Mouse (Mus musculus) ZHBTc4 (cell line): Measurements from ENCODE around the gene Ncapg2.

Source experiments
- DNase-seq: peaks from one replicate; pipeline ENCODE4 v3.0.0-alpha.2; 2011; ENCODE audit warnings: low read depth, low spot score

Ncapg2 gene

DNA sequence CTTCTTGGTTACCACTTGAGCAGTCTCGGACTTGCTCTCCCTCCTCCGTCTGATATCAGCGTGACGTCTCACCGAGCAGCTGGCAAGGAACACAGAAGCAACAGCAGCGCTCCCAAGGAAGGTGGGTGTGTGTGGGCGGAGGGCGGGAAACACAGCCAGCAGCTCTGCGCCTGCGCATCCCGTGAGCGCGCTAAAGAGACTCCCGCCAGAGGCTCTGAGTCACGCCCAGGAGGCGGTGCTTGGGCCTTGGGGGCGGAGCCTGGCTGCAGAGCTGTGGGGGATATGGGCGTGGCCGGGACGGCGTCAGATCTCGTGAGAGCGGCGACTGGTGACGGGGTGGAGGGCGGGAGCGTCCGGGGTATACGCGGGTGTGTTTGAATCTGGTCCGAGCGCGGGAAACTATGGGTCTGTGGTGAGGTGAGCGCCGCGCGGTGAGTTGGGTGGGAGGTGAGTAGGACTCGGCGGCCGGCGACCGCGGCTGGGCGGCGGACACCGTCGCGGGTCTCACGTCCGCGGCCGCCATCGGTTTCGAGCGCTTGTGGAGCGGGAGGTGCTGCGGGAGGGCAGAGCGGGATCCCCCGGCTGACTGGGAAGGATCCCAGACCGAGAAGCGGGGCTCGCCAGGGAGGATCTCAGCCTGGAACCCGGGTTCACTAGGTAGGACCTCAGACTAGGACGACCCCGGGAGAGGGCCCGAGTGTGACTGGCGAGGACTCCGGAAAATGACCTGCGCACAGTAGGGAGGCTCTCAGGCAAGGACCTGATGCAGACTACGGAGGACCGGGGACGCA, at the start of gene Ncapg2:
Gene Ncapg2, plus strand, starts transcription at position 358 of the 791 bp plus-strand sequence.
- DNase-seq, result peak; percentile 99

DNA sequence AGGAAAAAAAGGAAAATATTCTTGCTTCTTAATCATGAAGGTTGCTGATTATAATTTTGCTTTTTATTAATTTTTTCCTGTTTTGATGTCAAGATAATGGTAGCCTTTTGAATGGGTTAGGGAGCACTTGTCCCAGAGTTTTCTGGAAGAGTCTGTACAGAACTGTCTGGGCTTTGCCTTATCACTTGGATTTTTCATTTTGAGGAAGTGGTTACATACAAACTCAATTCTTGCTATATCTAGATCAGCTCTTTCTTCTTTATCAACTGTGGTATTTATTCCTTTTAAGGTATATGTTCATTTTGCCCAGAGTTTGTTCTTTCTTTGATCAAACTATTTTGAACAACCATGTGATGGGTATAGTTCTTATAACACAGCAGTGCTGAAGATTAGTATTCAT, 43.1 kb upstream of the Ncapg2 start:
- no peak for DNase-seq

DNA sequence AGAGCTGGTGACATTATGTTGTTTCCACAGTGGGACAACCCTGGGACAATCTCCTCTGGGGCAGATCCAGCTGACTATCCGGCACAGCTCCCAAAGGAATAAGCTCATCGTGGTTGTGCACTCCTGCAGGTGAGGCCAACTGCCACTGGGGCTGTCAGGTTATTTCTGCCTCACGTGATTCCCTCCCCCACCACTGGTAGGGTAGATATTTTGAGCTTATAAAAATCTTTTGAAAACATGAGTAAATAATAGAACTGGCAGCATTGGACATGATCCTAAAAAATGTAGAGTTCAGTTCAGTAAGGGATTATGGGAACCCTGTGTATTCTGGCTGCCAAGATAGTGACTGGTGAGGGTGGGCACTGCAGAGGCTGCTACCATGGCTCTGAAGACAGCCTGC, 38.3 kb upstream of the Ncapg2 start:
- no peak for DNase-seq

DNA sequence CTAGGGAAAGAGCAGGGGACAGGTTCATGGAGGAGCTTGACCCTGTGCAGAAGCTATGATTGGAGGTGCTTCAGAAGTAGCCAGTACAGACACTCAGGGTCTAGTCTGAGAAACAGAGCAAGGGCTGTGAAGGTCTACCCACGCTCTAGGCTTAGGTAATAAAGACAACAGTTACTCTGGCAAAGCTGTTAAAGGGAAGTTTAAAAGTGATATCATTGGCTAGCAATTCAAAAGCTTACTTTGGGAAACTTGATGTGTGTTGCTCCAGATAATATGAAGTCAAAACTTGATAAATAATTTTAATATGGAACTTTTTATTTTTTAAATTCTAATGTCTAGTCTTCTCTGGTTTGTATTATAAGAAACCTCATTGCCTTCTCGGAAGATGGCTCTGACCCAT, 37.9 kb upstream of the Ncapg2 start:
- no peak for DNase-seq

DNA sequence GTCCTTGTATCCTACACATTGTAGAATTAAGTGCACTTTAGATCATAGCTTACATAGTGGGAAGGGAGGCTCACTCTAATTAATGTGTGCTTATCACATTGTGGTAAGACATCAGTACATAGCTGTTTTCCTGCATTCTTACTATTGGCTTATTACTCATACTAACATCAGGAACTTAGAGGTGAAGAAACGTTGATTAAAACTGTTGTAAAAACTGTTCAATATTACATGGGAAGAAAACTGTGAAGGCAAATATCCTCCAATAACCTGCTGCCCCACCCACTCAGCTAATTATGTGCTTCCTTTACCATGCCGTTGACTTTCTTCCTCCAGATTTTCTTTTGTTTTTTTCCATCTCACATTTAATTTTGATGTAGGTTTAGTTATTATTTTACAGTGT, 36.3 kb upstream of the Ncapg2 start:
- DNase-seq, result no peak

DNA sequence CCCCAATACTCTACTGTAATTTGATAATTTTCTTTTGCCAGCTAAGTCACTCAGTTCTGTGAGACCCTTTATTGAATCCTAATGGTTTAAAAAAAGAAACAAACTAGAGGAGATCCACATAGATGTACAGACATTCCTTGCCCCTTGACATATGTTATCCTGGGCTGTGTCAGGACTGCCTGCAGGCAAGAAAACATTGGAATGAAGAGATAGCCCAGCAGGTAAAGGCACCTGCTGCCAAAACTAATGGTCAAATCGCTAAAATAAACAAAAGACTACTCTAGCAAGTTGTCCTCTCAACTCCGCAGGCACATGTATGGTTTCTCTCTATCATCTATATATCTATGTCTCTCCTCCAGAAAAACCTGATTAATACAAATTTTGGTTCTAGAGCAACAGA, 22.1 kb upstream of the Ncapg2 start:
- no peak for DNase-seq

DNA sequence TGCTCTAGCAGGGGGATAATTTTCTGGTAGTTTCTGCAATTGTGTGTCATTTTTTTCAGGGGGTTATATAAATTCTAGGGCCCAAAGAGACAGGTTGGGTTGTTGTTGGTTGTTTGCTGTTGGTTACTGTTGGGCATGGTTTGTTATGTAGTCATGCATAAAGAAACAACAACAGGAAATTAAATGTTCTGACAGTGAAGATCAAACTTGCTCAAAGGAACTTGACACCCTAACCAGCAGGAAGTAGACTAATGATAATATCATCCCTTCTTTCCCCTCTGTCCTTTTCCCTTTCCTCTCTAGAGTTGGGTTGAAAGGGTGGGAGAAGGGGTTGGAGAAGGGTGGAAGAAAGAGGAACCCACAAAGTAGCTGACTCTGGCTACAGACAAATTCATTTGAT, 21.2 kb upstream of the Ncapg2 start:
- DNase-seq, result no peak

DNA sequence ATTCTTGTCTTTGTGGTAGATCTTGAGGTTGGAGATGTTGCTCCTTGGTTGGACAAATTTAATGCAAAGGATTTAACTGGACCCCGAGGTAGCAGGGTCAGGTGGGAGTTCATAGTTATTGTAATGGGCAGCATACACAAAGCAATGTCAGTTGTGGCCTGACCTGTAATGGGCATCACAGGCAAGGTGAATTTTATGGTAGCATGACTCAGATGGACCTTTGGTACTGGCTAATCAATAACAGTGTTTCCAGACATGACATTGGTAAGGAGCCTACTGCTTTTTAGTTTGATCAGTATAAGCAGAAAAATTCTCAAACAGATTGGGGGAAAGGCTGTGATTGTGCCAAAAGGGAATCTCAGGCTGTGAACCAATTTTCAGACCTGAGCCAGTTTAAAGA, 18.4 kb upstream of the Ncapg2 start:
- no peak for DNase-seq

DNA sequence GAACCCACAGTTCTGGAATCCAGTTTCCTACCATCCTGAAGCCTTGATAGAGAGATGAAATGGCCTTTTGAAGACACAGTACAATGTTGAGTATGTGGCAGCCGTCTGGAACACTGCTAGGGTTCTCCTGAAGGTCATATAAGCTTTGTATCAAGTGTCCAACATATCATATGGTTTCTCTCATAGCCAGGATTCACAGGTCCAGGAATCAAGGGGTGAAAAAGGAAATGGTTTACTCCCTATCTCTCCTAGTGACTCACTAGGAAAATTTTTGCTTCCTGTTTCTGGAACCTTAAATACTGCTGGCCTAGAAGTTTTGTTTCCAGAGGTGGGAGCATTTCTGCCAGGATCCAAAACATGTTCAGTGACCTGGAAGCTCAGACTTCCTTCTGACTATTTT, 15.3 kb upstream of the Ncapg2 start:
- no peak for DNase-seq

DNA sequence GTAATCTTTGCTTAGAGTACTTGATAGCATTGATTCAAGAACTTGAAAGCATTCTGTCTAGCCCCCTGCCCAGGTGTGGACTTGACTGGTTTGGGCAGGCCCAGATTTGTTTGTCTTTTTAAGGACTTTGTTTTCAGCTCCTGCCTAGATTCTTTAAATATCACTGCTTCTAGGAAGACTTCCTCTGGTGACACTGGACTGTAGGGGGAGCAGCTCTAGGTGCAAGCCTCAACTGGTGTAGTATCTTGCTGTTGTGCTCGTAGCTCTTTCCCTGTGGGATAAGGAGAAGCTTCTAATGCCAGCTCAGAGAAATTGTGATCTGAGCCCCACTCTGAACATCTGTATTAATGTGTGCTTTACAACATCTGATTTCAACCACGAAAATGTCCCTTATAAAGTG, 10.9 kb upstream of the Ncapg2 start:
- DNase-seq, result peak; percentile 73

DNA sequence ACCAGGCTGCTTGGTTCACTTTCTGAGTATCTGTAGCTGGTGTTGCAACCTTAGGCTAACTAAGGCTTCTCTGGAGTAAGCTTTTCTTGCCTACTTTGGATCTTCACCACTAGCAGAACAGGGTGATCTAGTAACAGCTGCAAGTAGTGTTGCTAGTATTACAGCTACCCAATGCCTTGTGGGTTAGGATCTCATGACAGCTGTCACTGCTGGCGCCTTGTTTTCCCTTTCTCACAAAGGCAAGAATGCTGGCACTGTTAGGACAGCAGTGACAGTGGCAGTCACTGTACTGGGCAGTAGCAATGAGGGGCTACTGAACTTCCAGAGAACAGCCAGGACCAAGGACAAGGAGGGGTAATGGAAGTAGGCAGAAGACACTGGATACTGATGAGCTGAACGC, 9.9 kb upstream of the Ncapg2 start:
- DNase-seq, result no peak

DNA sequence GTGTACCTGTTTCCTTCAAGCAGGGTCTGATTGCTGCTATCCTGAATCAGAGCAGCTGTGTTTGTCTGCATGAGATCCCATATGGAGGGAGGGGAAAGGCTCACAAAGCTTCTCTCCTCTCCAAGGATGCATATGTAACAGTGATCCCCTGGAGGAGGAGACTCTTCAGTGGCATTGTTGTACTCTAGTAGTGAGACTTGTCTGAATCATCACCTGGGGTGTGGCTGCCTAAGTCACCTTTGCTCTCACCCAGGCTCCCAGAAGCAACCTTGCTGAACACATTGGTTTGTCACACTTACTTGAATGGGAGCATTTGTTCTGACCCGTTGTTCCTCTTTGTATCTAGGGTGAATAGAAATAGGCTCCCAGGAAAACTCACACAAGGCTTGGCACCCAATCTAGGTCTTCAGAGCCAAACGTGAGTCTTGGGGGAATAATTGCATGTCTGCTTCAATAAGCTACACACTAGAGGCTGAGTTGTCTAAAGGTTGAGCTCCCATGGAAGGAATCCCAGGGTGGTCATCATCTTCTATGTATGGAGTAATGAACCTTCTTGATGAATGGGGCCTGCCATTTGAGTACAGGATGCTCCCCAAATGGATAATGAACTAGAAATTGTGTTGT, 9.0 kb upstream of the Ncapg2 start:
- peak; percentile 71 for DNase-seq

DNA sequence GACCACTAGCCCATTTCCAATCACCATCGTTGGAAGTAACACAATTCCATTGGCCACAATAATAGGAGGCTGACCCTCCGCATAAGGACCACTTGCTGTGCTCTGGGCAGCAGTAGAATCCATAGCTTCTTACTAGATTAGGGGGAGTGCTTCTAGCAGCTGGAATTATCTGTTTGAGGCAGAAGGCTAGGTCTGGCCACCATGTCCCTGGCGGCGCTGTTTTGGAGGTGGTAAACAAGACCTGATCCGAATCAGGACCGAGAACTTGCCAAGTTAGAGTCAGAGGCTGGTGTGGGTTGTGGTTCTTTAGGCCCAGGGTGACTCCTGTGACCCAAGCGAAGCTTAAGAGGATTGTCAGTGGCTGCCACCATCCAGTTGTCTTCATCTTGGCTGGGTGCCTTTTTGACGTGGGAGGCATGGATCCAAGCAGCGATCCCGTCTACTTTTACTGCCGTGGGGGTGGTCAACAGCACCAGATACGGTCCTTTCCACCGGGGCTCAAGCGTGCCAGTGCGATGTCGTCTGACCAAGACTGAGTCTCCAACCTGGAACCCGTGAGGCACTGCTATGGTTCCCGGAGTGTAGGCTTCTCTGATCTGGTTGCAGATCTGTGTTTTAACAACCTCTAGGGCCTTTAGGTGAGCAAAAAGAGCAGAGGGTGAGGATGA, 1.1 kb upstream of the Ncapg2 start:
- DNase-seq, result peak; percentile 41

DNA sequence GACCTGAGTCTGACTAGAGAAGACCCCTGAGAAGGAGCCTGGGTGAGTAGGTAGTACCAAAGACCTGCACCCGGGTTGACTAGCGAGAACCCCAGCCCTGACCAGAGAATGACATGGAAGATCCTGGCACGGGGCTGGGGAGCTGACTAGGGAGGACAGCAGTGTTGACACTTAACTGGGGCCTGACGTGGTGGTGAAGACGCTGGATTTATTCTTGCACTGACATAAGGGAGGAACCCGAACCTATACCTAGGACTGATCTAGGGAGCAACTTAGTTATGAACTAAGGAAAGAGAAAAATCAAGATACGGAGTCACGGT, 594 bp downstream of the Ncapg2 start:
- DNase-seq, result peak; percentile 39

DNA sequence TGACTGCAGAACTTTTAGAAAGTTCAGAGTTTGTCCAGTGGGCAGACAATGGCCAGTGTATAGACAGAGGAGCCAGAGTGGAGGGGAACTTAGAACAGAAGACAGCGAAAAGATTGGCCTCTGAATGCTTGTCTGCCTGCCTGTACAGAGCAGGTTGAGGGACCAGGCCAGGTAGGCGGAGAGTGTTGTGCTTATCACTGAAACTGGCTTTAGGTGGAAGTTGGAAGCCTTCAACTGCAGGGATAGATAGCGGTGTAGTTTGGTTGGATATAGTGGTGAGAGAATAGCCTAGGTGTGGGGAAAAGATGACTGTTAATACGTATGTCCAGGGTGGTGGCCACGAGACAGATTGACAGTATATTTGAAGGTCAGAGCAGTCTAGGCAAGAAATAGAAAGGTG, 2.7 kb downstream of the Ncapg2 start:
- no peak for DNase-seq

DNA sequence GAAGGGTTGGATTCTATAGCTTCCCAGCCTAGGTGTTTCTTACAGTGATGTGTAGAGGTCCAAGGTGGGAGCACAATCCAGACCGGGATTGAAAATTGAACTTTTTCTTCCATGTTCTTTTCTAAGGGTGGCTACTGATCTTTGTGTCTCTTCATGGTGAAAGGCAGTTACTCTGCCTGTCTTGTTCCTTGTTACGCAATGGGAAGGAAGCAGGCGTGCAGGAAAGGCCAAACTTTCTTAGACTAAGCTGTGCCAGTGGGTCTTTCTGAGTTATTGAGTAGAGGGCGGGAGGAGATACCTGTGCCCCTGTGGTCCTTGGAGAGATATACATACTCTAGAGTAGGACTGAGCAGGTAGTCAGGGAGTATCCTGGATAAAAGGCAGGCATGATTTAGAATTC, 9.7 kb downstream of the Ncapg2 start:
- no peak for DNase-seq

DNA sequence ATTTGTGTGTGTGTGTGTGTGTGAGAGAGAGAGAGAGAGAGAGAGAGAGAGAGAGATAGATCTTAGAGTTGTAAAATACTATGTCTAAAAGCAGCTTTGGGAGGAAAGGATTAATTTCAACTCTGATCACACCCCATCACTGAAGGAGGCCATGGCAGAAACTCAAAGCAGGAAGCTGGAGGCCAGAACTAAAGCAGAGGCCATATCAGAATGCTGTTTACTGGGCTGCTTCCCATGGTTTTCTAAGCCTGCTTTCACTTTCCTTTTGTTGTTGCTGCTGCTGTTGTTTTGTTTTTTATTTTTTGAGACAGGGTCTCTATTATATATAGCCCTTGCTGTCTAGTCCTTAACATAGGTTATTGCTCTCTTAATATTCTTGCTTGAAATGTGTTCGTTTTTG, 11.3 kb downstream of the Ncapg2 start:
- DNase-seq, result no peak

DNA sequence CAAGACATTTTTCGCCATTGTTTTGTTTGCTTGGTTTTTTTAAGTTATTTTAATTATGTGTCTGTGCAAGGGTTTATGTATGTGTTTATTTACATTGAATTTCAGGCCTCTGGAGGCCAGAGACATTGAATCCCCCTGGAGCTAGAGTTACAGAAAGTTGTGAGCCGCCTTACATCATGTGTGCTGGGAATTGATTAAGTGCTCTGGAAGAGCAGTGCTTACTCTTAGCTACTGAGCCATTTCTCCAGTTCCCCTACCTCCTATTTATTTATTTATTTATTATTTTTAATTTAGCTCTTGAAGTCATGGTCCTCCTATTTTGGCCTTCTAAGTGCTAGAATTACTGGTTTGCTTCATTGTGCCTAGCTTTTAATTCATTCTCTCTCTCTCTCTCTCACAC, 16.5 kb downstream of the Ncapg2 start:
- DNase-seq, result no peak

DNA sequence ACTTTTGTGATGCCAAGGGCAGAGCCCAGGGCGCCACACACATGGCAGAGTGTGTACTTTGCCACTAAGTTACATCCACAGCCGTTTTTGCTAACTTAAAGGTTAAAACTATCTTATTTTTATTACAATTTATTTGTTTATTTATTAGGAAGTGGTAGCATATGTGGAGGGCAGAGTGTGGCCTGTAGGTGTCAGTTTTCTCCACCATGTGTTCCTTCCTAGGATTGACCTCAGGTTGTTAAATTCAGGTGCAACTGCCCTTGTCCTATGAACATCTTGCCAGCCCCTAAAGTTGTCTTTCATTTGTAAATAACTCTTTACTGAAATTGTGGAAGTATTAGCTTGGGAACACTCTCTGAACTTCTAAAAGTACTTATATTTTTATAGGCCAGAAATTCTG, 20.2 kb downstream of the Ncapg2 start:
- peak; percentile 19 for DNase-seq

DNA sequence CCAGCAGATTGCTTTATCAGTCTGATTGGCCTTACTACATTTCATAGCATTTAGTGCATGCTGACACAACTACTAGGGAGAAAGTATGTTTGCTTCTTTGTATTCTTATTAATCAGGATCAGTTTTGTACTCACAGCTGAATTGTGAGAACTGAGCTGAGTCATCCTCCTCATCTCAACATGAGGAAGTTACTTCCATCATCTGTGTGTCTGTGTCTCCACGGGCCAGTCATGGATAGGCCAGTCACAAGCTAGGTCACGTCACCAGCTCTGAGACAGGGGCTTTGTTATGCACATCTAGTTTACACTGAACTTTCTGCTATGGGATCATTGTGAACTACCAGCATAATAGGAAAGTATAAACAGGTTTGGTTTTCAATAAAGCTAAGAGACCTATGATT, 28.5 kb downstream of the Ncapg2 start:
- no peak for DNase-seq

DNA sequence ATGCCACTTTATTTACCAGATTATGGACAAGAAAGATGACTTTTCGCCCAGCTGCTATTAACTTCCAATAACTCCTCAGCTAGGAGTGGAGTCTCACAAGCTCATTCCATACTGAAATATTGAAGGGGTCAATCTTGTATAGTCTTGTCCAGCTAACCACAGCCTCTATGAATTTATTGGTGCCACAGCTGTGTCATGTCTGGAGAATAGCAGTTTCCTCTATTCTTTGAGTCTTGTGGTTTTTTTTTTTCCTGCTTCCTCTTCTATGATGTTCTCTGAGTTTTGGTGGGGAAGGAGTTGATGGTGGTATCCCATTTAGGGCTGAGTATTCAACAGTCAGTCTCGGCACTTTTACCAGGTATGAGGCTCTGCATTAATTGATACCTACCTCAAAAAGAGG, 30.0 kb downstream of the Ncapg2 start:
- DNase-seq, result no peak

DNA sequence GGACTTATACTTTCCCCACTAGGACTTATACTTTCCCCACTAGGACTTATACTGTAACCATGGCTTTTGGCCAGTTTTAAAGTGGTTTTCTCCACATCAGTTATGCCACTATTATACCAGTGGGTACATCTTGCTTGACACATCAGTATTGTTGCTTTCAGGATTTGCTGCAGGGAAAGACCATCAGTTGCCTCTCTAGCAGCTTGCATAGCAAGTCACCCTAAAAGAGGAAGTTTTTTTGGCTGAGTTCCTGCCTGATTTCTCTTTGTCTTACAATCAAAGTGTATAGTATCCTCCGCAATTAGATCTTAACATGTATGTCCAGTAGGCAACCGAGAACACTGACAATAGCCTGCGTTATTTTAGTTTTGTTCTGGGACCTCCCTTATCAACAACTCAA, 30.9 kb downstream of the Ncapg2 start:
- no peak for DNase-seq

DNA sequence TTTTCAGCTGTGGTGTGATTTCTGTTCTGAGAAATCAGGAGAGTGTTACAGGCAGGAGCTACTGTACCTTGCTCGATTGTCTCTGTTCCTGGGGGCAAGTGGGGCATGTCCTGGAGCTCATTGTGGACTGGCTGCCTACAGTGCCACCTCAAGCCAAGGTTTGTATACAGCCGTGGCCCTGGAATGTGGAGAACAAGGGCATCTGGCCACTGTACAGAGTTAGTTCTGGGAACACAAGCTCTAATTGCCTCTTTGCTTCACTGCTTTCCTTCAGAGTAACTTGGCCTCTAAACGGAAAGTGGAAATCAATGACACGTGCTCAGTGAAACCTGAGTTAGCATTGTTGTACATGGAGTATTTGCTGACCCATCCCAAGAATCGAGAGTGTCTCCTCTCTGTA, 33.4 kb downstream of the Ncapg2 start:
- no peak for DNase-seq
